Mouse (Mus musculus) myocyte (in vitro differentiated cells): ENCODE measurements at regions not wholly inside any gene's neighbourhood (a gene's known extent, or its start where the extent isn't known, plus 50 kb on each side); places are given as distances from the start of the nearest gene placed in this dataset.
"Not testable (repeated sequence)": the region's sequence is repeated elsewhere in the genome, so short reads cannot be mapped to it uniquely, and the experiment has no call there.

Experiments
- H3K27me3 ChIP-seq: one replicate; pipeline ENCODE4 v1.6.1; 2011; ENCODE audit not compliant: control insufficient read depth, insufficient read depth, insufficient read length
- H3K36me3 ChIP-seq: one replicate; pipeline ENCODE4 v1.6.1; 2011; ENCODE audit not compliant: control insufficient read depth, insufficient read depth
- H3K4me2 ChIP-seq: one replicate; pipeline ENCODE4 v1.6.1; 2011; ENCODE audit warnings: low read depth, control low read depth
- H3K4me3 ChIP-seq: one replicate; pipeline ENCODE4 v1.5.1; 2011; ENCODE audit warnings: mild to moderate bottlenecking, control low read depth, moderate library complexity
- H3K79me2 ChIP-seq: one replicate; pipeline ENCODE4 v1.6.1; 2011; ENCODE audit not compliant: control insufficient read depth, insufficient read depth
- H3ac ChIP-seq: one replicate; pipeline ENCODE4 v1.6.1; 2011; ENCODE audit not compliant: control insufficient read depth, insufficient read length
- CEBPB ChIP-seq: IDR thresholded peaks from 2 replicates; pipeline ENCODE4 v1.6.1; 2011; ENCODE audit warnings: mild to moderate bottlenecking, moderate library complexity; ENCODE audit not compliant: poor library complexity, insufficient read depth, severe bottlenecking
- E2F4 ChIP-seq: IDR thresholded peaks from one replicate; pipeline ENCODE4 v1.6.1; 2011; ENCODE audit warnings: mild to moderate bottlenecking, control low read depth, moderate library complexity; ENCODE audit not compliant: insufficient read depth
- MAX ChIP-seq: IDR thresholded peaks from one replicate; pipeline ENCODE4 v1.6.1; 2011; ENCODE audit warnings: low read depth, mild to moderate bottlenecking, control low read depth
- MYOD1 ChIP-seq, 3 experiments: IDR thresholded peaks; one replicate each; pipeline ENCODE4 v1.6.1; 2011; ENCODE audit warnings: control low read depth in 2 of 3, low read depth in 2 of 3, mild to moderate bottlenecking in 2 of 3, moderate library complexity in 1 of 3; ENCODE audit not compliant: insufficient read length in 2 of 3, control insufficient read depth in 1 of 3
- MYOG ChIP-seq, 3 experiments: IDR thresholded peaks; one replicate each; pipeline ENCODE4 v1.6.1; 2011; ENCODE audit warnings: control low read depth in 2 of 3, low read depth in 2 of 3, mild to moderate bottlenecking in 2 of 3; ENCODE audit not compliant: insufficient read length in 2 of 3, control insufficient read depth in 1 of 3, insufficient read depth in 1 of 3
- POLR2A ChIP-seq: IDR thresholded peaks from one replicate; pipeline ENCODE4 v1.6.1; 2011; ENCODE audit warnings: low read depth, mild to moderate bottlenecking, control low read depth, moderate library complexity; ENCODE audit not compliant: insufficient read length
- POLR2AphosphoS2 ChIP-seq: IDR thresholded peaks from one replicate; pipeline ENCODE4 v1.6.1; 2011; ENCODE audit warnings: low read depth, control low read depth; ENCODE audit not compliant: insufficient read length
- REST ChIP-seq: IDR thresholded peaks from one replicate; pipeline ENCODE4 v1.6.1; 2011; ENCODE audit warnings: mild to moderate bottlenecking, control low read depth, moderate library complexity; ENCODE audit not compliant: insufficient read depth, insufficient read length
- SRF ChIP-seq: IDR thresholded peaks from one replicate; pipeline ENCODE4 v1.6.1; 2011; ENCODE audit warnings: low read depth; ENCODE audit not compliant: control insufficient read depth, insufficient read length
- TCF12 ChIP-seq: IDR thresholded peaks from one replicate; pipeline ENCODE4 v1.6.1; 2011; ENCODE audit warnings: mild to moderate bottlenecking, control low read depth; ENCODE audit not compliant: poor library complexity, insufficient read depth, severe bottlenecking
- TCF3 ChIP-seq: IDR thresholded peaks from one replicate; pipeline ENCODE4 v1.6.1; 2011; ENCODE audit warnings: low read depth, control low read depth; ENCODE audit not compliant: insufficient read length
- USF1 ChIP-seq: IDR thresholded peaks from one replicate; pipeline ENCODE4 v1.6.1; 2011; ENCODE audit warnings: low read depth, mild to moderate bottlenecking, control low read depth, moderate library complexity

DNA sequence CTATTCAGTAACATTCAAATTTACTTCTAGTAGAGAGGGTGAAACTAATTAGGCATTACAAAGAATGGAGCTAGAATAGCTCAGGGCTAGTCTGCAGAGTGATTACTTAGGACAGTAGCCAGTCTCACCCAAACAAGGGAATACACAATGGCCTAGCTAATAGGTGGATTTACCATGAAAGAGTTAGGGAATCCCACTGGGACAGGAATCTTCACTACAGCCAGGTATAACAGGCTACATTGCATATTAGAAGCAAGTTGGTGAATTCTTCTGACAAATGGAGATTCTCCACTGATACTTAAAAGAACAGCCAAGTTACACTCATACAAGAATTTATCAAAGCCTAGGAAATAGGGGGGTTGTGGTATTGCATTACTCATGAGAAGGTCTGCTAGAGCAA is 670.2 kb upstream of the Chrm3 start:
- not testable (repeated sequence) for H3K36me3 ChIP-seq, H3K4me3 ChIP-seq, H3K4me2 ChIP-seq, H3K27me3 ChIP-seq, H3K79me2 ChIP-seq, H3ac ChIP-seq

DNA sequence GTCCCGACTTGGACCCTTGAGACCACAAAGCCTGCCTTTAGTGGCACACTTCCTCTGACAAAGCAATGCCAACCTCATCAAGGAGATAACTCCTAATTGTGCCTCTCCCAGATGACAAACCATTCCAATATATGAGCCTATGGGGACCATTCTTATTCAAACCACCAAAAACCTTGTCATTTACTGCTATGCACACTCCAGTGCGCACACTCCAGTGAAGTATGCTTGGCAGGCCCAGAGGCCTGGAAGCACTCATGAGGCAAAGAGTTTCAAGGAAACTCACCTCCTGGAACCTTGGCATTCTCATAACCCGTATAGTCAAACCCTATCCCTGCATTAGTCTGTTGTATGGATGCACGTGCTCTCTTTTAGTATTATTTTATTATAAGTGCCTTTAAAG is 669.7 kb upstream of the Chrm3 start:
- H3K36me3 ChIP-seq, result no peaks in the 10 kb centered on the region
- H3K4me2 ChIP-seq, result no peak overlapping the region
- H3K4me3 ChIP-seq, result no peak overlapping the region
- no peaks in the 10 kb centered on the region for H3K79me2 ChIP-seq
- no peak overlapping the region for H3ac ChIP-seq
- H3K27me3 ChIP-seq, result no peaks in the 10 kb centered on the region
- TF ChIP-seq SRF, result no peak
- no peak for TF ChIP-seq E2F4
- TF ChIP-seq CEBPB, result no peak
- no peak for TF ChIP-seq POLR2AphosphoS2
- TF ChIP-seq MYOD1 (IDR thresholded peaks at IDR 0.05; ENCODE audit: control insufficient read depth in 1 of 3, insufficient read length in 2 of 3, low read depth in 2 of 3), result no peak
- no peak for TF ChIP-seq REST
- no peak for TF ChIP-seq USF1
- no peak for TF ChIP-seq MYOG (IDR thresholded peaks at IDR 0.05; ENCODE audit: control insufficient read depth in 1 of 3, insufficient read depth in 1 of 3, insufficient read length in 2 of 3, low read depth in 2 of 3)
- TF ChIP-seq TCF3, result no peak
- no peak for TF ChIP-seq MAX
- no peak for TF ChIP-seq POLR2A
- no peak for TF ChIP-seq TCF12

DNA sequence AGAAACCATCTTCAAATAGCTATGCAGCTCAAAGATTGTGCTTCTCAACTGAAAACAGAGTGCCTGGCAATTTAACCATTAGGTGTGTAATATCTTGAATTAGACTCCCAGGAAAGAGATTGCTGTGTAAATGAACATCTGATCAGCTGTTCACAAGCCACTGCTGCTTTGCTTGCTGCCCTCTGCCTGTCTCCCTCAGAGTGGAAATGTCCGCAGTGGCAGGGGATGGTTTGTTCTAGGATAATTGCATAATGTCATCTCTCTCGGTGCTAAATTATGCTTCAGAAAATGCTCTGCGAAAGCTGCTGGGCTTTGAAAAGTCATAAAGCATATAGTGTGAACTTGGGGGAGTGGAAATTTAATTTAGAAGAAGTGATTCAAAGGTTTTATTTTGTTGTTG is 665.3 kb upstream of the Chrm3 start:
- TF ChIP-seq SRF (no peak), E2F4 (no peak), MYOG (IDR thresholded peaks at IDR 0.05; ENCODE audit: control insufficient read depth in 1 of 3, insufficient read depth in 1 of 3, insufficient read length in 2 of 3, low read depth in 2 of 3) (no peak), TCF3 (no peak), CEBPB (no peak), REST (no peak), POLR2AphosphoS2 (no peak), MYOD1 (IDR thresholded peaks at IDR 0.05; ENCODE audit: control insufficient read depth in 1 of 3, insufficient read length in 2 of 3, low read depth in 2 of 3) (no peak), MAX (no peak), TCF12 (no peak), POLR2A (no peak), USF1 (no peak)
- no peaks in the 10 kb centered on the region for H3K79me2 ChIP-seq
- H3K4me3 ChIP-seq, result no peak overlapping the region
- H3K4me2 ChIP-seq, result no peak overlapping the region
- no peaks in the 10 kb centered on the region for H3K36me3 ChIP-seq
- H3K27me3 ChIP-seq, result no peaks in the 10 kb centered on the region
- no peak overlapping the region for H3ac ChIP-seq

DNA sequence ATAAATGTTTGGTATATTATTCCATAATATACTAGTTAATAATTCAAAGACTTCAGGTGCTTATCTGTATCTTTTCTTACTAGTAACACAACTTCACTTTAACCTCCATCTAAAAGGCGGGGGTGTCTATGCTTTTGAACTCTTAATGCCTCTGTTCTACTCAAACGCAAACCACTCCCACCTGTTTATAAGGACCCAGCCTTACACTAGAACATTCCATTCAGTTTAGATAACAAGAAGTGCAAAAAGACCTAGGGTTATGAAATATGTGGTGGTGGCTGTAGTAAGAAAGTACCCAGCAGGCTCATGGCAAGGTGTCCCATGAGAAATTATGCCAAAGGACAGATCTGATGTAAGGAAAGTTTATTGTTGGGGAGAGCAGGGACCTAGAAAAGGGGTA is 663.8 kb upstream of the Chrm3 start:
- Histone ChIP-seq H3K4me2 (no peak overlapping the region), H3K79me2 (no peaks in the 10 kb centered on the region), H3K36me3 (no peaks in the 10 kb centered on the region), H3K4me3 (no peak overlapping the region), H3ac (no peak overlapping the region), H3K27me3 (no peaks in the 10 kb centered on the region)
- TF ChIP-seq POLR2AphosphoS2 (no peak), CEBPB (no peak), TCF12 (no peak), USF1 (no peak)

DNA sequence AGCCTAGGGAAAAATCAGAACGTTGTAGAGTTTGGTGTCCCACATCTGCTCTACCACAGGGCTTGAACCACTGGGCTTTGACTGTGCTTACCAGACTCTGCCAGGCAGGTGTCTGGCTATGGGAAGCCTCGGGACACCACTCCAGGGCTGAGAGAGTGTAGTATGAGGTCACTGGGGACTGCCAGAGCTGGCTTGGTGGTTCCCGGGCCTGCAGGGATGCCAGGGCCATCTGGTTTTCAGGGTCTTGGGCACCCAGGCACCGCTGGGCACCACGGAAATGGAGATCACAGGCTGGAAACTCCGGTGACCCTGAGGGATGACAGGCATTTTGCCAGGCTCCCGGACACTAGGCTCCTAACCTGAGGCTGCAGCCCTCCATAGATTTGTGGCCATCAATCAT is 656.9 kb upstream of the Chrm3 start:
- no peaks in the 10 kb centered on the region for H3K27me3 ChIP-seq
- no peaks in the 10 kb centered on the region for H3K36me3 ChIP-seq
- H3K4me2 ChIP-seq, result no peak overlapping the region
- no peak overlapping the region for H3K4me3 ChIP-seq
- H3ac ChIP-seq, result no peak overlapping the region
- H3K79me2 ChIP-seq, result no peaks in the 10 kb centered on the region
- no peak for TF ChIP-seq E2F4
- no peak for TF ChIP-seq MYOD1 (IDR thresholded peaks at IDR 0.05; ENCODE audit: control insufficient read depth in 1 of 3, insufficient read length in 2 of 3, low read depth in 2 of 3)
- TF ChIP-seq POLR2A, result no peak
- no peak for TF ChIP-seq POLR2AphosphoS2
- no peak for TF ChIP-seq REST
- no peak for TF ChIP-seq CEBPB
- no peak for TF ChIP-seq TCF12
- TF ChIP-seq SRF, result no peak
- no peak for TF ChIP-seq USF1
- TF ChIP-seq MAX, result no peak
- TF ChIP-seq TCF3, result no peak
- TF ChIP-seq MYOG (IDR thresholded peaks at IDR 0.05; ENCODE audit: control insufficient read depth in 1 of 3, insufficient read depth in 1 of 3, insufficient read length in 2 of 3, low read depth in 2 of 3), result no peak
